Mouse (Mus musculus): ENCODE measurements at regions not wholly inside any gene's neighbourhood (a gene's known extent, or its start where the extent isn't known, plus 50 kb on each side); places are given as distances from the start of the nearest gene placed in this dataset.
A peak's percentile ranks its signal among the peaks of the same experiment; 100 is the strongest.

DNA sequence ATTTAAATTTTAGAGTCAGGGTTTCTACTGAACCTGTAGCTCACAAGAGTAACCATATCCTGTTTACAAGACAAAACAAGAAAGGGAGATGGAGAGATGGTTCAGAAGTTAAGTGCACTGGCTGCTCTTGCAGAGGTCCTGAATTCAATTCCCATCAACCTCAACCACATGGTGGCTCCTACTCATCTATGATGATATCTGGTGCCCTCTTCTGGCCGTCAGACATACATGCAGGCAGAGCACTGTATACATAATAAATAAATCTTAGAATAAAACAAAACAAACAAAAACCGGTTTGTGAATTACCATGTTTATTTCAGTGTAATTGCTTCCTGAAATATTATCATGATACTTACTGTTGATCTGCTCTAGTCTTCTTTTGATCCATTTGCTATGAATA is 845.4 kb downstream of the Pcdh18 start:
- Histone ChIP-seq H3K27ac (replicated peaks) (no peak overlapping the region), H3K4me3 (no peak overlapping the region), H3K4me1 (no peaks in the 10 kb centered on the region), H3K36me3 (replicated peaks) (no peaks in the 10 kb centered on the region), H3K27me3 (replicated peaks; ENCODE audit: low read depth, poor library complexity, severe bottlenecking) (no peaks in the 10 kb centered on the region), H3K9me3 (no peaks in the 10 kb centered on the region)
- no peak for DNase-seq (ENCODE audit: low spot score)
- WGBS, result 54% methylated on average over 2 of the region's 2 CpGs

- Histone ChIP-seq H3K4me1 (no peaks in the 10 kb centered on the region), H3K27me3 (replicated peaks; ENCODE audit: low read depth, poor library complexity, severe bottlenecking) (no peaks in the 10 kb centered on the region), H3K9me3 (no peaks in the 10 kb centered on the region), H3K4me3 (no peak overlapping the region), H3K36me3 (replicated peaks) (no peaks in the 10 kb centered on the region), H3K27ac (replicated peaks) (no peak overlapping the region)
- DNase-seq (ENCODE audit: low spot score), result no peak
- 88% methylated on average over 3 of the region's 3 CpGs for WGBS
Observed at GRCm38 (mm10) chr3:48890403-48890802, 866.7 kb downstream of the Pcdh18 start.

- no peaks in the 10 kb centered on the region for H3K36me3 ChIP-seq (replicated peaks)
- DNase-seq (ENCODE audit: low spot score), result no peak
- H3K9me3 ChIP-seq, result no peaks in the 10 kb centered on the region
- no peaks in the 10 kb centered on the region for H3K4me1 ChIP-seq
- H3K27me3 ChIP-seq (replicated peaks; ENCODE audit: low read depth, poor library complexity, severe bottlenecking), result no peaks in the 10 kb centered on the region
- H3K27ac ChIP-seq (replicated peaks), result no peak overlapping the region
- no peak overlapping the region for H3K4me3 ChIP-seq
- 58% methylated on average over 4 of the region's 4 CpGs for WGBS
Observed at GRCm38 (mm10) chr3:48887885-48888284, 869.2 kb downstream of the Pcdh18 start.

DNA sequence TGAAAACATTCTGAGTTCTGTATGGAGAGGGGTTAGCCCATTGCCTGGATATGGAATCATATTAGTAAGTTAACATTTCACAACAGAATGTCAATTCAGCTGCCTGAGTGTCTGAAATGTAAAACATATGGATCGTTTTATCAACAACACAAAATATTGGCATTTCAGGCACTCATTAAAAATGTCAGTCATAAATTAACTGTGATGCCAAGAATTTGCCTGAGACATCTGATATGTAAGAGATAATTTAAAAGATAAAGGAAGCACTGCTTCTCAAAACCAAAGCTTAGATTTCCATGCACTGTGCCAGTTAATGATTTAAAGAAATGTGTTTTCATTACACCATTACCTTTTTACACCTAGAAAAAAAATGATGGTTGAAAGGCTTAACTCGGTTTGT is 887.6 kb downstream of the Pcdh18 start:
- no peaks in the 10 kb centered on the region for H3K27me3 ChIP-seq (replicated peaks; ENCODE audit: low read depth, poor library complexity, severe bottlenecking)
- no peak overlapping the region for H3K4me3 ChIP-seq
- WGBS, result 74% methylated on average over 2 of the region's 2 CpGs
- H3K9me3 ChIP-seq, result no peaks in the 10 kb centered on the region
- H3K36me3 ChIP-seq (replicated peaks), result no peaks in the 10 kb centered on the region
- no peak for DNase-seq (ENCODE audit: low spot score)
- H3K4me1 ChIP-seq, result no peaks in the 10 kb centered on the region
- H3K27ac ChIP-seq (replicated peaks), result no peak overlapping the region

DNA sequence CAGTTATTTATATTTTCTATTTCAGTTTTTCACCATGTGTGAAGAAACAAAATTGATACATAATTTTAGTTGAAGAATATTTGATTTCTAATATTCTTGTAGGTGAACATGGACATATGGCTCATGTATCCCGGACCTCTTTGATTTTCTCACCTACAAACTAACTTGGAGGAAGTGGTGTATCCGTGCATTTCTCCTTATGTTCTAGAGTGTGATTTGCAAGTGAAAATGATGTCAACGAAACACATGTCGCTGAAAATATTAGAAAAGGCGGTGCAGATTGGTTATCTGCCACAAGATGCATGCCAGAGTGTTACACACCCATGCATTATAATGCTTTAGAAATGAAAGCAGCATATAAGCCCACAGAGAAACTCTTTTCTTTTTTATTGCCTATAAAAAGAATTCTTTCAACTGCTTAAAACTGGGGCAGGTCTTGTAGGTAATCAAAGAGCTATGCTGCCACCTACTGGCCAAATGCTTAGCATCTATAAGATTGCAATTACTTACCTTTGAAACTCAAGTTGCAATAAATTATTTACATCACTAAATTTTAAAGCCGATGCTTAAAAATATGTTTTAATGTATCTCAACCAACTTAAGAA is 911.0 kb downstream of the Pcdh18 start:
- DNase-seq (ENCODE audit: low spot score), result peak; percentile 56
- Histone ChIP-seq H3K36me3 (replicated peaks) (no peaks in the 10 kb centered on the region), H3K4me1 (no peaks in the 10 kb centered on the region), H3K4me3 (no peak overlapping the region), H3K9me3 (no peaks in the 10 kb centered on the region), H3K27ac (replicated peaks) (no peak overlapping the region), H3K27me3 (replicated peaks; ENCODE audit: low read depth, poor library complexity, severe bottlenecking) (no peaks in the 10 kb centered on the region)
- 71% methylated on average over 6 of the region's 6 CpGs for WGBS

GRCm38 (mm10) chr3:48840692-48841091 is 916.4 kb downstream of the Pcdh18 start:
- Histone ChIP-seq H3K36me3 (replicated peaks) (no peaks in the 10 kb centered on the region), H3K4me3 (no peak overlapping the region), H3K27ac (replicated peaks) (no peak overlapping the region), H3K4me1 (no peaks in the 10 kb centered on the region), H3K27me3 (replicated peaks; ENCODE audit: low read depth, poor library complexity, severe bottlenecking) (no peaks in the 10 kb centered on the region), H3K9me3 (no peaks in the 10 kb centered on the region)
- 79% methylated on average over 3 of the region's 3 CpGs for WGBS
- DNase-seq (ENCODE audit: low spot score), result no peak

- H3K27me3 ChIP-seq (replicated peaks; ENCODE audit: low read depth, poor library complexity, severe bottlenecking), result no peaks in the 10 kb centered on the region
- H3K4me1 ChIP-seq, result no peaks in the 10 kb centered on the region
- H3K4me3 ChIP-seq, result no peak overlapping the region
- 77% methylated on average over 6 of the region's 6 CpGs for WGBS
- H3K36me3 ChIP-seq (replicated peaks), result no peaks in the 10 kb centered on the region
- no peak overlapping the region for H3K27ac ChIP-seq (replicated peaks)
- no peaks in the 10 kb centered on the region for H3K9me3 ChIP-seq
- no peak for DNase-seq (ENCODE audit: low spot score)
Observed at GRCm38 (mm10) chr3:48823360-48823759, 933.8 kb downstream of the Pcdh18 start.

DNA sequence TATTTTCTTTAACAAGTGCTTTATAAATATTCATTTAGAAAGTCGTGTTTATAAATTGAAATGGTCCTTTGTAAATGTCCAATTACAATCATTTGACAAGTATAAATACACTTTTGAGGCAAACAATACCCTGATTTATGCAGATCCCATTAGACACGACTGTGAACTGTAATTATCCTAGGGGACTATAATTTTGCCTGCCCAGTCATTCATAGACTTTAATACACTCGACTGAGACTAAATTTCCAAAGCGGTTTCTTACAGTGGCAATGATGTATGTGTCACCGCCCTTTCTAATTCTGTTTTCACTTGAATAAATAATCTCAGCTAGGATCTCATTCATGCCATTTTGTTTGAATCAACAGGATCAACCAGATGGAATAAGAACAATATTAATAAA is 952.7 kb downstream of the Pcdh18 start:
- Histone ChIP-seq H3K27me3 (replicated peaks; ENCODE audit: low read depth, poor library complexity, severe bottlenecking) (no peaks in the 10 kb centered on the region), H3K4me1 (no peaks in the 10 kb centered on the region), H3K9me3 (no peaks in the 10 kb centered on the region), H3K36me3 (replicated peaks) (no peaks in the 10 kb centered on the region), H3K4me3 (no peak overlapping the region), H3K27ac (replicated peaks) (no peak overlapping the region)
- DNase-seq (ENCODE audit: low spot score), result no peak
- WGBS, result 76% methylated on average over 5 of the region's 5 CpGs

DNA sequence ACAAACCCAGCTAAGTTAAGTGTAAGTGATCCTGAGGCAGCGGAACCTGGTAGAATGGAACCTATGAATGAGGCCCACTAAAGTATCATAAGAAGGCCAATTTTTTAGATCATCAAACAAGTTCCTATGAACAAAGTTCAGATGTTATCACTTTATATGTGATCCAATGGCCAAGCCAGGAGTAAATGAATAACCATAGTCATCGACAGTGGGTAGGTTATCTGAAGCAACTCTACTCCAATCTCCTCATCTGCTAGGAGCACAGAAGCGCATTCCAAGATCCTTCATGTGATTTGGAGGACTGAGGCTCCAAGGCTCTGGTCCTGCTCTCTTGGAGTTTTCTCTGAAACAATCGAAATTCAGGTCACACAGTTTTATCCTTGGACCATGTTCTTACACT is 985.4 kb downstream of the Pcdh18 start:
- no peak for DNase-seq (ENCODE audit: low spot score)
- Histone ChIP-seq H3K4me1 (no peaks in the 10 kb centered on the region), H3K36me3 (replicated peaks) (no peaks in the 10 kb centered on the region), H3K4me3 (no peak overlapping the region), H3K27me3 (replicated peaks; ENCODE audit: low read depth, poor library complexity, severe bottlenecking) (no peaks in the 10 kb centered on the region), H3K9me3 (no peaks in the 10 kb centered on the region), H3K27ac (replicated peaks) (no peak overlapping the region)
- 89% methylated on average over 4 of the region's 4 CpGs for WGBS

All from embryonic facial prominence, embryonic 10.5 days (tissue).